ENCODE assay signal across 7 mouse cellular contexts in the genomic region with DNA sequence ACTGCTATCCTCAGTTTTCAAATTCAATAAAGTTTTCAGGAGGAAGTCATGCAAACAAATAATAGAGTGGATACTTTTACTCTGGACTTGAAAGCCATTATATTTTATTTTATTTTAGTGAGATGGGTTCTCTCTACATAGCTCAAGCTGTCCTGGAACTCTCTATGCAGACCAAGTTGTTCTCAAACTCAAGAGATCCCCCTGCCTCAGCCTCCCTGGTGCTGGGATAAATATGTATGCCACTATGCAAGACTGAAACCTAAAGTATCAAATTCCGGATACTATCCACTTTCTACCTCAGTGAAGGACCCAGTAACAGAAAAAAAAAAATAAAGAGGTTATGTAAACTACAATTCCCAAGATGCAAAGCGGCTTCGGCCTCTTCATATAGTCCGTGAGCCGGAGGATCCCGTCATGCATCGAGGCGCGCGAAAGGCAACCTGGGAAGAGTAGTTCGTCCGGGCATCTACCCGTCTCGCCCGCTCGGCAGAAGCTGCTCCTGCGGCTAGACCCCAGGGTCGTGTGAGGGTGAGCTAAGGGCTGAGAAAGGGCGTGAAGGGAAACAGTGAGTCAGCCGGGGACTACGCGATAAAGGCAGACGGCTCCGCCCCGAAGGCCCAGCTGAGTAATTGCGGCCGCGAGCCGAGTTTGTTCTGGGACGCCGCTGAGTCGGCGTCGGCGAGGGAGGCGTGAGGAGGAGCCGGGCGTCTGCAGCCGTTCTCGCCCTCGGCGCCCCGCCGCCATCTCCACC. TPM values are rescaled to one million over a fixed set of nuclear protein-coding genes. Genes with fewer than 3 reads are reported as not detected.
DNase-seq lines count a peak whose midpoint lies in the region; ATAC-seq and TF ChIP-seq lines count a peak whose summit lies in the region.

Kbtbd7 (plus strand) TSS at position 533 of the 751 bp plus-strand sequence.

- intact Hi-C loops in left cerebral cortex, postnatal 4 days (cut with DNase I), result no loop called here

- H3K27me3 ChIP-seq in embryonic facial prominence, embryonic 10.5 days (replicated peaks; ENCODE audit: low read depth, poor library complexity, severe bottlenecking), result no peaks in the 10 kb centered on the region
- H3K27me3 ChIP-seq in intestine, postnatal 0 days (replicated peaks; ENCODE audit: control insufficient read depth, insufficient read depth, low read length), result no peaks in the 10 kb centered on the region
- no peaks in the 10 kb centered on the region for H3K27me3 ChIP-seq in midbrain, embryonic 13.5 days

- peaks cover 21% of the 10 kb centered on the region for H3K36me3 ChIP-seq in embryonic facial prominence, embryonic 10.5 days (replicated peaks)
- H3K36me3 ChIP-seq in intestine, postnatal 0 days (ENCODE audit: control insufficient read depth, insufficient read depth), result peaks cover 8% of the 10 kb centered on the region; the same call in 1 of the 2 replicates
- H3K36me3 ChIP-seq in midbrain, embryonic 13.5 days, result peaks cover 9% of the 10 kb centered on the region

- peaks cover 15% of the 10 kb centered on the region for H3K9me3 ChIP-seq in embryonic facial prominence, embryonic 10.5 days
- H3K9me3 ChIP-seq in intestine, postnatal 0 days (ENCODE audit: control insufficient read depth), result no peaks in the 10 kb centered on the region
- peaks cover 11% of the 10 kb centered on the region; the same call in 1 of the 2 replicates for H3K9me3 ChIP-seq in midbrain, embryonic 13.5 days

- peak within 1 kb of the TSS; percentile 52 for H3K4me2 ChIP-seq in intestine, postnatal 0 days (replicated peaks; ENCODE audit: low read depth)
- peak within 1 kb of the TSS; percentile 55 for H3K4me2 ChIP-seq in midbrain, embryonic 13.5 days (replicated peaks)

- ATAC-seq in intestine, postnatal 0 days, result peak; percentile 100
- peak; percentile 98 for ATAC-seq in midbrain, embryonic 13.5 days

- under 1% methylated on average over 44 of the region's 44 CpGs for WGBS in embryonic facial prominence, embryonic 10.5 days
- under 1% methylated on average over 44 of the region's 44 CpGs for WGBS in intestine, postnatal 0 days
- WGBS in midbrain, embryonic 13.5 days, result under 1% methylated on average over 40 of the region's 44 CpGs

- no peak within 1 kb of the TSS for H3K9ac ChIP-seq in intestine, postnatal 0 days (ENCODE audit: low read depth, low read length)
- peak within 1 kb of the TSS; percentile 72 for H3K9ac ChIP-seq in midbrain, embryonic 13.5 days (replicated peaks)

- H3K4me1 ChIP-seq in embryonic facial prominence, embryonic 10.5 days, result no peaks in the 10 kb centered on the region
- H3K4me1 ChIP-seq in intestine, postnatal 0 days (replicated peaks; ENCODE audit: control insufficient read depth, insufficient read depth, low read length), result no peaks in the 10 kb centered on the region
- H3K4me1 ChIP-seq in midbrain, embryonic 13.5 days (replicated peaks), result no peaks in the 10 kb centered on the region

- H3K27ac ChIP-seq in embryonic facial prominence, embryonic 10.5 days (replicated peaks), result peak within 1 kb of the TSS; percentile 88
- H3K27ac ChIP-seq in intestine, postnatal 0 days (ENCODE audit: low read depth, low read length), result peak within 1 kb of the TSS; percentile 74
- peak within 1 kb of the TSS; percentile 83 for H3K27ac ChIP-seq in midbrain, embryonic 13.5 days

- peak; percentile 93 for DNase-seq in adrenal gland, postnatal 10 days
- peak; percentile 94 for DNase-seq in embryonic facial prominence, embryonic 10.5 days (ENCODE audit: low spot score)
- DNase-seq in gonadal fat pad, adult 2 months (ENCODE audit: low read depth), result peak; percentile 58
- DNase-seq in left cerebral cortex, postnatal 4 days, result peak; percentile 93
- peak; percentile 90 for DNase-seq in spleen, adult 12 weeks (ENCODE audit: low spot score)

- no peak for TF ChIP-seq CTCF in intestine, postnatal 0 days (IDR thresholded peaks at IDR 0.05; ENCODE audit: low read depth)

- H3K4me3 ChIP-seq in embryonic facial prominence, embryonic 10.5 days, result peak within 1 kb of the TSS; percentile 66
- H3K4me3 ChIP-seq in intestine, postnatal 0 days (ENCODE audit: low read depth, low read length), result peak within 1 kb of the TSS; percentile 36
- H3K4me3 ChIP-seq in midbrain, embryonic 13.5 days (replicated peaks), result peak within 1 kb of the TSS; percentile 48

RNA-seq across cellular contexts. Expression of gene Kbtbd7, which starts in this region (rescaled TPM):
- 10 to 100 TPM in 1 of 2 experiments, 1 to 10 TPM in 1; 9.8 to 11.4 TPM for total RNA-seq in adrenal gland, postnatal 10 days (2021)
- 12.1 and 13.3 TPM in 2 replicates for polyA plus RNA-seq in embryonic facial prominence, embryonic 10.5 days (2016; fragmentation: Nextera tagmentation; extraction: Ambion mirVana)
- polyA plus RNA-seq in gonadal fat pad, adult 2 months (2012; rRNA removed), result 5.1 and 7.0 TPM in 2 replicates
- polyA plus RNA-seq in intestine, postnatal 0 days (2015; fragmentation: Nextera tagmentation; extraction: Ambion mirVana), result 5.9 and 6.4 TPM in 2 replicates
- total RNA-seq in left cerebral cortex, postnatal 4 days (2021), result 10 to 100 TPM; 37.5 to 40.7 TPM
- 18.1 TPM in 2 replicates for polyA plus RNA-seq in midbrain, embryonic 13.5 days (2015; fragmentation: Nextera tagmentation; extraction: Ambion mirVana)

Comparison
In these comparisons a context has a peak if more than half of its experiments do, and no peak if none do; other contexts are left out.
1. Peak in every context shown above with its lines: DNase-seq, ATAC-seq, H3K4me3 ChIP-seq and H3K27ac ChIP-seq.